Mouse (Mus musculus) liver, embryonic 15.5 days (tissue): ENCODE results near the gene Ntrk2. TPM values are rescaled to one million over a fixed set of nuclear protein-coding genes. Genes with fewer than 3 reads are reported as not detected.

Source experiments
- ATAC-seq: fragments of 200-750 bp; cut with Nextera tagmentation; 2 replicates; pipeline ENCODE4 v1.8.0; 2017; ENCODE audit warnings: moderate number of reproducible peaks, mild to moderate bottlenecking, moderate library complexity; ENCODE audit not compliant: insufficient read depth
- H3K27ac ChIP-seq: fragments of 300-500 bp; sonication (generic); replicated peaks from 2 replicates; pipeline ENCODE4 v1.5.1; 2015; ENCODE audit warnings: mild to moderate bottlenecking, inconsistent platforms
- H3K27me3 ChIP-seq: fragments of 300-500 bp; sonication (generic); 2 replicates; pipeline ENCODE4 v1.6.1; 2015; ENCODE audit warnings: mild to moderate bottlenecking, inconsistent platforms
- H3K36me3 ChIP-seq: fragments of 300-500 bp; sonication (generic); replicated peaks from 2 replicates; pipeline ENCODE4 v1.6.1; 2015; ENCODE audit warnings: moderate library complexity, mild to moderate bottlenecking, inconsistent platforms
- H3K4me1 ChIP-seq: fragments of 300-500 bp; sonication (generic); replicated peaks from 2 replicates; pipeline ENCODE4 v1.6.1; 2015; ENCODE audit warnings: inconsistent platforms
- H3K4me2 ChIP-seq: fragments of 300-500 bp; sonication (generic); 2 replicates; pipeline ENCODE4 v1.6.1; 2015; ENCODE audit warnings: moderate library complexity, mild to moderate bottlenecking, inconsistent platforms
- H3K4me3 ChIP-seq: fragments of 300-500 bp; sonication (generic); replicated peaks from 2 replicates; pipeline ENCODE4 v1.5.1; 2015; ENCODE audit warnings: mild to moderate bottlenecking, inconsistent platforms
- H3K9ac ChIP-seq: fragments of 300-500 bp; sonication (generic); 2 replicates; pipeline ENCODE4 v1.6.1; 2015; ENCODE audit warnings: moderate library complexity, mild to moderate bottlenecking, inconsistent platforms
- H3K9me3 ChIP-seq: fragments of 300-500 bp; sonication (generic); replicated peaks from 2 replicates; pipeline ENCODE4 v1.6.1; 2016; ENCODE audit warnings: inconsistent platforms
- WGBS: fragments of 180-500 bp; shearing (Covaris S2); methylation state at CpG from one replicate; pipeline ENCODE4 v1.1.7; 2015; ENCODE audit warnings: mixed read lengths; ENCODE audit not compliant: insufficient replicate concordance; 5-methylcytosine and 5-hydroxymethylcytosine counted together
- polyA plus RNA-seq: library from polyadenylated mRNA; unstranded; fragments of >200 nt; fragmentation: Nextera tagmentation; extraction: Ambion mirVana; gene quantifications from 2 replicates; pipeline ENCODE4 v1.2.1, GENCODE M21; 2015

Ntrk2 gene
- polyA plus RNA-seq: 0.17 and 0.23 TPM in 2 replicates

- Histone ChIP-seq H3K4me2 (peak within 1 kb of the TSS; percentile 51), H3K4me3 (peak within 1 kb of the TSS; percentile 21), H3K9me3 (no peaks in the 10 kb centered on the region), H3K36me3 (no peaks in the 10 kb centered on the region), H3K27ac (no peak within 1 kb of the TSS), H3K9ac (no peak within 1 kb of the TSS), H3K27me3 (peaks cover 56% of the 10 kb centered on the region), H3K4me1 (peaks cover 4% of the 10 kb centered on the region; the same call in 1 of the 2 replicates)
- ATAC-seq: no peak
- WGBS: under 1% methylated on average over 47 of the region's 47 CpGs
Observed at GRCm38 (mm10) chr13:58806397-58806892, at the start of gene Ntrk2. Gene Ntrk2 (plus strand): TSS chr13:58806569.

GRCm38 (mm10) chr13:58761003-58761630 is 45.3 kb upstream of the Ntrk2 start:
- Histone ChIP-seq H3K27ac (no peak overlapping the region), H3K9ac (no peak overlapping the region), H3K27me3 (no peaks in the 10 kb centered on the region), H3K4me1 (0 out of 2 replicates have a peak, but pooled peaks cover 4% of the 10 kb centered on the region), H3K4me3 (no peak overlapping the region), H3K9me3 (no peaks in the 10 kb centered on the region), H3K36me3 (no peaks in the 10 kb centered on the region), H3K4me2 (no peak overlapping the region)
- ATAC-seq: no peak
- WGBS: 59% methylated on average over 5 of the region's 5 CpGs

- no peak overlapping the region for H3K9ac ChIP-seq
- H3K4me3 ChIP-seq: no peak overlapping the region
- H3K9me3 ChIP-seq: no peaks in the 10 kb centered on the region
- no peak overlapping the region for H3K27ac ChIP-seq
- H3K36me3 ChIP-seq: no peaks in the 10 kb centered on the region
- no peaks in the 10 kb centered on the region for H3K27me3 ChIP-seq
- H3K4me2 ChIP-seq: no peak overlapping the region
- H3K4me1 ChIP-seq: no peaks in the 10 kb centered on the region
- no peak for ATAC-seq
- 69% methylated on average over 6 of the region's 6 CpGs for WGBS
Observed at GRCm38 (mm10) chr13:58768258-58768657, 38.1 kb upstream of the Ntrk2 start.

GRCm38 (mm10) chr13:58769438-58769837 is 36.9 kb upstream of the Ntrk2 start:
- H3K27me3 ChIP-seq: no peaks in the 10 kb centered on the region
- H3K9ac ChIP-seq: no peak overlapping the region
- no peak overlapping the region for H3K4me2 ChIP-seq
- H3K27ac ChIP-seq: no peak overlapping the region
- no peak overlapping the region for H3K4me3 ChIP-seq
- H3K36me3 ChIP-seq: no peaks in the 10 kb centered on the region
- ATAC-seq: no peak
- 47% methylated on average over 2 of the region's 2 CpGs for WGBS
- H3K9me3 ChIP-seq: no peaks in the 10 kb centered on the region
- H3K4me1 ChIP-seq: no peaks in the 10 kb centered on the region

- no peak overlapping the region for H3K27ac ChIP-seq
- no peak overlapping the region for H3K9ac ChIP-seq
- no peak overlapping the region for H3K4me2 ChIP-seq
- no peaks in the 10 kb centered on the region for H3K36me3 ChIP-seq
- WGBS: 76% methylated on average over 14 of the region's 14 CpGs
- H3K27me3 ChIP-seq: no peaks in the 10 kb centered on the region
- no peaks in the 10 kb centered on the region for H3K9me3 ChIP-seq
- H3K4me3 ChIP-seq: no peak overlapping the region
- no peaks in the 10 kb centered on the region for H3K4me1 ChIP-seq
- no peak for ATAC-seq
Observed at GRCm38 (mm10) chr13:58779261-58779660, 27.1 kb upstream of the Ntrk2 start.

GRCm38 (mm10) chr13:58786476-58786875 is 19.9 kb upstream of the Ntrk2 start:
- no peak overlapping the region for H3K27ac ChIP-seq
- no peak overlapping the region for H3K4me3 ChIP-seq
- no peaks in the 10 kb centered on the region for H3K27me3 ChIP-seq
- H3K4me1 ChIP-seq: no peaks in the 10 kb centered on the region
- 7% methylated on average over 3 of the region's 3 CpGs for WGBS
- no peak for ATAC-seq
- no peaks in the 10 kb centered on the region for H3K36me3 ChIP-seq
- H3K4me2 ChIP-seq: no peak overlapping the region
- no peak overlapping the region for H3K9ac ChIP-seq
- H3K9me3 ChIP-seq: no peaks in the 10 kb centered on the region

GRCm38 (mm10) chr13:58790741-58791140 is 15.6 kb upstream of the Ntrk2 start:
- Histone ChIP-seq H3K27me3 (no peaks in the 10 kb centered on the region), H3K4me2 (no peak overlapping the region), H3K4me1 (no peaks in the 10 kb centered on the region), H3K36me3 (no peaks in the 10 kb centered on the region), H3K9ac (no peak overlapping the region), H3K27ac (no peak overlapping the region), H3K9me3 (no peaks in the 10 kb centered on the region), H3K4me3 (no peak overlapping the region)
- ATAC-seq: no peak
- WGBS: 46% methylated on average over 7 of the region's 7 CpGs

GRCm38 (mm10) chr13:58797386-58797785 is 9.0 kb upstream of the Ntrk2 start:
- no peak for ATAC-seq
- Histone ChIP-seq H3K4me2 (no peak overlapping the region), H3K9ac (no peak overlapping the region), H3K36me3 (no peaks in the 10 kb centered on the region), H3K4me3 (no peak overlapping the region), H3K9me3 (no peaks in the 10 kb centered on the region), H3K4me1 (no peaks in the 10 kb centered on the region), H3K27ac (no peak overlapping the region), H3K27me3 (no peaks in the 10 kb centered on the region)
- WGBS: 68% methylated on average over 7 of the region's 7 CpGs

GRCm38 (mm10) chr13:58801291-58801690 is 5.1 kb upstream of the Ntrk2 start:
- Histone ChIP-seq H3K4me2 (no peak overlapping the region), H3K27me3 (peaks cover 16% of the 10 kb centered on the region), H3K4me1 (no peaks in the 10 kb centered on the region), H3K27ac (no peak overlapping the region), H3K36me3 (no peaks in the 10 kb centered on the region), H3K9ac (no peak overlapping the region), H3K9me3 (no peaks in the 10 kb centered on the region), H3K4me3 (no peak overlapping the region)
- WGBS: 50% methylated on average over 3 of the region's 3 CpGs
- no peak for ATAC-seq

- no peaks in the 10 kb centered on the region for H3K36me3 ChIP-seq
- H3K27me3 ChIP-seq: peaks cover 42% of the 10 kb centered on the region
- no peaks in the 10 kb centered on the region for H3K9me3 ChIP-seq
- peaks cover 4% of the 10 kb centered on the region; the same call in 1 of the 2 replicates for H3K4me1 ChIP-seq
- no peak for ATAC-seq
- no peak overlapping the region for H3K9ac ChIP-seq
- no peak overlapping the region for H3K4me3 ChIP-seq
- H3K27ac ChIP-seq: no peak overlapping the region
- H3K4me2 ChIP-seq: no peak overlapping the region
- WGBS: 7% methylated on average over 1 of the region's 1 CpGs
Observed at GRCm38 (mm10) chr13:58803882-58804281, 2.5 kb upstream of the Ntrk2 start.

- no peak overlapping the region for H3K4me3 ChIP-seq
- ATAC-seq: no peak
- no peaks in the 10 kb centered on the region for H3K9me3 ChIP-seq
- 73% methylated on average over 11 of the region's 11 CpGs for WGBS
- H3K36me3 ChIP-seq: no peaks in the 10 kb centered on the region
- no peak overlapping the region for H3K27ac ChIP-seq
- no peak overlapping the region for H3K4me2 ChIP-seq
- no peak overlapping the region for H3K9ac ChIP-seq
- H3K27me3 ChIP-seq: peaks cover 56% of the 10 kb centered on the region
- peaks cover 4% of the 10 kb centered on the region; the same call in 1 of the 2 replicates for H3K4me1 ChIP-seq
Observed at GRCm38 (mm10) chr13:58805833-58806232, 536 bp upstream of the Ntrk2 start.
